8 mouse cellular contexts compared by ENCODE assay signal in the genomic region with DNA sequence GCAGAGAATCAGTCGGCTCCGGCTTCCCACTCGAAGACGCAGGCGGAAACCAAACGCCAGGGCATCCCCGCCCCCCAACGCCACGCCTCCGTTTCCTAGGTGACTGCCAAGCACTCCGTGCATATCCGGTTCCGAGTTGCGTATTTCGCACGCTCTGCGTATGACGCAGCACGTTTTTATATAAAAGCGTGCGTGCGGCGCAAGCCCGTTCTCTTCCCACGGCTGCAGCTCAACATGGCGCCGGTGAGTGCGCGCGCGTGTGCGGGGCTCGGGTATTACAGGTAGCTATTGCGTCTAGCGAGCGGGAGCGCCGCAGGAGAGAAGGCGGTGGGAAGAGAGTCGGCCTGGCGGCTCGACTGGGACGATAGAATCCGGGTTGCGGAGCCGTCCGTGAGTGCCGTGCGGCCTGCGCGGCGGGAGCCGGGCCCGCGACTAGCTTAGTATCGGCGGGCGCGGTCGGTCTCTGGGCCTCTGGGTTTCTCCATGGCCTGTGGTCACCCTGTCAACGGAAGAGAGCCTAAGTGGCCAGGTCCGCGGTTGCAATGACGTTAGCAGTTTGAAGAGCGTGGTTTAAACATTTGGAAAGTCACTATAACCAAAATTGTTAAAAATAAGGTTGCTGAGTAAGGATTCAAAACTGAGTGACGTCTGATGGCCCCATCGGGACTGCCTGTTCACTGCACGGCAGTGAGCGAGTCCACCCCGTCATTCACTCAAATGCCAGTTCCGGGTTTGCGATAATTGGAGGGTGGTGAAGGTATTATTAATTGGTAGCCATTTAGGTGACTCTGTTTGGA. TPM values are rescaled to one million over a fixed set of nuclear protein-coding genes. Genes with fewer than 3 reads are reported as not detected.
DNase-seq lines count a peak whose midpoint lies in the region; ATAC-seq and TF ChIP-seq lines count a peak whose summit lies in the region.

Rpl22l1 (plus strand) TSS at position 136 of the 797 bp plus-strand sequence.

- WGBS in kidney, embryonic 14.5 days = under 1% methylated on average over 72 of the region's 72 CpGs
- under 1% methylated on average over 72 of the region's 72 CpGs for WGBS in limb, embryonic 15.5 days

- H3K9ac ChIP-seq in kidney, embryonic 14.5 days (ENCODE audit: low read depth, low read length) = peak within 1 kb of the TSS; percentile 95
- H3K9ac ChIP-seq in limb, embryonic 15.5 days = peak within 1 kb of the TSS; percentile 94

- H3K4me3 ChIP-seq in bone marrow macrophage, adult 2 months (ENCODE audit: insufficient read depth, low read length) = peak within 1 kb of the TSS; percentile 81
- peak within 1 kb of the TSS; percentile 96 for H3K4me3 ChIP-seq in embryonic fibroblast, embryonic 13.5 days (ENCODE audit: insufficient read depth, low read length)
- H3K4me3 ChIP-seq in kidney, embryonic 14.5 days (ENCODE audit: low read length) = peak within 1 kb of the TSS; percentile 92
- peak within 1 kb of the TSS; percentile 89 for H3K4me3 ChIP-seq in limb, embryonic 15.5 days

- H3K9me3 ChIP-seq in kidney, embryonic 14.5 days (ENCODE audit: control insufficient read depth, low read length) = no peaks in the 10 kb centered on the region
- no peaks in the 10 kb centered on the region for H3K9me3 ChIP-seq in limb, embryonic 15.5 days

- no peak for TF ChIP-seq CTCF in bone marrow macrophage, adult 2 months (IDR thresholded peaks at IDR 0.05; ENCODE audit: low read depth, low read length)
- TF ChIP-seq CTCF in embryonic fibroblast, embryonic 13.5 days (IDR thresholded peaks at IDR 0.05; ENCODE audit: borderline replicate concordance, insufficient read depth, low read length) = no peak

- peak within 1 kb of the TSS; percentile 68 for H3K4me2 ChIP-seq in kidney, embryonic 14.5 days (replicated peaks; ENCODE audit: low read depth, low read length)
- H3K4me2 ChIP-seq in limb, embryonic 15.5 days = peak within 1 kb of the TSS; percentile 57

- H3K4me1 ChIP-seq in bone marrow macrophage, adult 2 months (ENCODE audit: control insufficient read depth, insufficient read depth, low read length) = 0 out of 2 replicates have a peak, but pooled peaks cover 4% of the 10 kb centered on the region
- no peaks in the 10 kb centered on the region for H3K4me1 ChIP-seq in embryonic fibroblast, embryonic 13.5 days (ENCODE audit: control insufficient read depth, insufficient read depth, low read length)
- H3K4me1 ChIP-seq in kidney, embryonic 14.5 days (ENCODE audit: control insufficient read depth, insufficient read depth, low read length) = no peaks in the 10 kb centered on the region; the same call in 1 of the 2 replicates
- H3K4me1 ChIP-seq in limb, embryonic 15.5 days = peaks cover 4% of the 10 kb centered on the region; the same call in 1 of the 2 replicates

- peaks cover 27% of the 10 kb centered on the region for H3K36me3 ChIP-seq in kidney, embryonic 14.5 days (ENCODE audit: control insufficient read depth, insufficient read depth, low read length)
- peaks cover 23% of the 10 kb centered on the region for H3K36me3 ChIP-seq in limb, embryonic 15.5 days

- peak within 1 kb of the TSS; percentile 73 for H3K27ac ChIP-seq in bone marrow macrophage, adult 2 months (ENCODE audit: insufficient read depth, low read depth, low read length)
- H3K27ac ChIP-seq in embryonic fibroblast, embryonic 13.5 days (ENCODE audit: insufficient read depth, low read length) = peak within 1 kb of the TSS; percentile 51
- H3K27ac ChIP-seq in kidney, embryonic 14.5 days (ENCODE audit: low read depth, low read length) = peak within 1 kb of the TSS; percentile 71
- H3K27ac ChIP-seq in limb, embryonic 15.5 days = peak within 1 kb of the TSS; percentile 89

- H3K27me3 ChIP-seq in kidney, embryonic 14.5 days (ENCODE audit: control insufficient read depth, insufficient read depth, low read length) = no peaks in the 10 kb centered on the region
- H3K27me3 ChIP-seq in limb, embryonic 15.5 days = no peaks in the 10 kb centered on the region

- TF ChIP-seq POLR2A in bone marrow macrophage, adult 2 months (IDR thresholded peaks at IDR 0.05; ENCODE audit: borderline replicate concordance, low read depth, low read length) = peak; percentile 49; the same call in 1 of the 2 replicates
- peak; percentile 98 for TF ChIP-seq POLR2A in embryonic fibroblast, embryonic 13.5 days (IDR thresholded peaks at IDR 0.05; ENCODE audit: low read depth, low read length)

- peak; percentile 96 for DNase-seq in A20 (ENCODE audit: low read depth, low spot score)
- peak; percentile 97 to 99 for DNase-seq in heart, adult 9 months (ENCODE audit: low spot score in 2 of 2)
- DNase-seq in monocyte, adult 2 months (ENCODE audit: low read depth in 1 of 2, low spot score in 2 of 2) = peak; percentile 92 to 98
- peak; percentile 98 for DNase-seq in spleen, postnatal 36 days (ENCODE audit: low spot score in 2 of 2)

- peak; percentile 100 for ATAC-seq in kidney, embryonic 14.5 days (ENCODE audit: low FRiP score, low TSS enrichment)
- ATAC-seq in limb, embryonic 15.5 days (ENCODE audit: insufficient number of reproducible peaks, low FRiP score, low TSS enrichment, low read depth) = peak; percentile 99

RNA-seq across cellular contexts. Expression of gene Rpl22l1, which starts in this region (rescaled TPM):
- 236 and 242 TPM in 2 replicates for polyA plus RNA-seq in bone marrow macrophage, adult 2 months (2012; ENCODE audit: insufficient read depth, insufficient read length, missing spikeins)
- polyA plus RNA-seq in embryonic fibroblast, embryonic 13.5 days (2011; ENCODE audit: insufficient read length, low read depth, missing spikeins) = 655 and 706 TPM in 2 replicates
- polyA plus RNA-seq in kidney, embryonic 14.5 days (2014; fragmentation: Nextera tagmentation; extraction: Ambion mirVana) = 514 and 811 TPM in 2 replicates
- 281 and 407 TPM in 2 replicates for polyA plus RNA-seq in limb, embryonic 15.5 days (2015; fragmentation: Nextera tagmentation; extraction: Ambion mirVana)

Comparison
In these comparisons a context has a peak if more than half of its experiments do, and no peak if none do; other contexts are left out.
1. Peak in every context shown above with its lines: DNase-seq, ATAC-seq, H3K4me3 ChIP-seq and H3K27ac ChIP-seq.